Mouse (Mus musculus): ENCODE data around the gene Ugt1a10. TPM values are rescaled to one million over a fixed set of nuclear protein-coding genes. Genes with fewer than 3 reads are reported as not detected.

Gene Ugt1a10
- total RNA-seq (2023), result not detected

DNA sequence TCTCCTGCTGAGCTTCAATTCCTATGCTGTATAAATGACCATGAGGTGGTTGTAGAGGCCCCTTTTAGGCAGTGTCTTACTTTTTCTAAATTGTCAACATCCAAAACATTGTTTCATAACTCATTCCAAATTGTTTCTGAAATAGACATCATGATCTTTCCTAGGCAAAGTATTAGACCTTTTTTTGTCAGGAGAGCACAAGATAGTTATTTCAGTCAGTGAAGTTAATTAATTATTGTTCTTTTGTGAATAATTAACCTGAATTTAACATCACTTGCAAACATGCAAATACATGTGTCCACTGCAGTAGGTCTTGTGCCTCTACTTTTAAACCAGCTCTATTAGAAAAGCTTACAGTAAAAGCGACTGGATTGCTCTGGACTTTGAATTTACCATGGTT, at the start of gene Ugt1a10:
Ugt1a10 (plus strand) TSS at position 301 of the 400 bp plus-strand sequence.

DNA sequence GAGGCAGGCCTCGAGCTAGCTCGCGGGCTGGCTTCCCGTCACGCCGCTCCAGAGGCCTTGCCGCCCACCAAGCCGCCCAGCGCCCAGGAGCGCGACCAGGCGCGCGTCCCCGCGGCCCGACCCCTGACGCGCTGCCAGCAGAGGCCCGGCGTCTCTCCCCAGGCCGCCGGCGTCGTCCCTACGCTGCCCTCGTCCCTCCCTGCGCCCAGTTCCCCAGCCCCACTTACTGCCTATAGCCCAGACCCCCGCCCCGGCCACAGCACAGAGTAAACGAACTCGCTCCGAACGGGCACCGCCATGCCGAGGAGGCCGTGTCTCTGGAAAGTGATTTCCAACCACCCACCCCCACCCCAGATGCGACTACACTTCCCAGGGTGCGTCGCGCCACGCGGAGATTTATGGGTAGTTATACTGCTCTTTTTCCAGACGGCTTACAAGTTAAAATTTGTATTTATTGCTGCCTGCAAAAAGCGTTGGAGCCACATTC, 46.9 kb upstream of the Ugt1a10 start, which contains the start of gene Usp40:
Usp40 (minus strand) TSS at position 341 of the 487 bp plus-strand sequence.

DNA sequence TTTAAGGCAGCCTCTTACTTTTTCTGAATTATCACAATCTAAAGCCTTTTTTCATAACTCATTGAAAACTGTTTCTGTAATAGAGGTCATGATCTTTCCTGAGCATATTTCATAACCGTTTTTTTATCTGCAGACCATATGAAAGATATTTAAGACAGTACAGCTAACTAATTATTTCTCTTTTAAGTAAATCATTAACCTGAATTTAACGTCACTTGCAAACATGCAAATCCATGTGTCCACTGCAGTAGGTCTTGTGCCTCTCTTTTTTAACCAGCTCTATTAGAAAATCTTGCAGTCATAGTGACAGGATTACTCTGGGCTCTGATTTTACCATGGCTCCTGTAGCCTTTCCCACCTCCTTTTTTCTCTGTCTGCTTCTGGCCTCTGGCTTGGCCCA, 15.3 kb downstream of the Ugt1a10 start, which contains the start of gene Ugt1a9:
Ugt1a9 (plus strand) TSS at position 306 of the 400 bp plus-strand sequence.

DNA sequence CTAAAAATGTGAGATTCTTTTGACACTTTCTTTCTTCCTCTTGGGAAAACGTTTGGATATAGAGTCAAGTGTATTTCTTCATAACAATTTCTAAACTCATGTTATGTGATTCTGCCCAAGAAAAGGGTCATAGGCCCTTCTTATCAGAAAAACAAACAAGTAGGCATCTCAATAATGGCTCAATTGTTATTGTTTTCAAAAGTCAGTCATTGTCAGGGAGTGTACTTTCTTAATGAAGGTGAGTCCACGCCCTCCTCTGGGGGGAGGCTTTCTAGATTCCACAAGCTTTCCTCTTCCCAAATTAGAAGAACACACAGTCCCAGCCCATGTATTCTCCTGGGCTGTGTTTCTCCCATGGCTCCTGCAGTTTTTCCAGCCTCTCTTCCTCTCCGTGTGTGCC, 32.3 kb downstream of the Ugt1a10 start, which contains the start of gene Ugt1a8:
Ugt1a8 (plus strand) TSS at position 301 of the 400 bp plus-strand sequence.

DNA sequence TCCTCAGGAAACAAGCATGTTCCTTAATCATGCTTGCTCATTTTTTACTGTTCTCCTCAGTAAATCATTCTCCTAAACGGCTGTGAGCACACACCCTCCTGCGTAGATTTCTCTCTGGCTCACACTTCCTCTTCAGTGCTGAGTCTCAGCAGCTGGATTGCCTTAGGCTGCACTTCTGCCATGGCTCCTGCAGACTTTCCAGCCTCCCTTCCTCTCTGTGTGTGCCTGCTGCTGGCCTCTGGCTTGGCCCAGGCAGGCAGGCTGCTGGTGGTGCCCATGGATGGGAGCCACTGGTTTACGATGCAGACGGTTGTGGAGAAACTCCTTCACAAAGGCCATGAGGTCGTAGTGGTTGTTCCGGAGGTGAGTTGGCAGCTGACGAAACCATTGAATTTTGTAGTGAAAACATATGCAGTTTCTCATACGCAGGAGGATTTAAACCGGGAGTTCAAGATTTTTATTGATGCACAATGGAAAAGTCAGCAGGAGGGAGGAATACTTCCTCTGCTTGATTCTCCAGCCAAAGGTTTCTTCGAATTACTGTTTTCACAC, 39.8 kb downstream of the Ugt1a10 start, which contains the start of gene Ugt1a7c:
Ugt1a7c (plus strand) TSS at position 122 of the 552 bp plus-strand sequence.

DNA sequence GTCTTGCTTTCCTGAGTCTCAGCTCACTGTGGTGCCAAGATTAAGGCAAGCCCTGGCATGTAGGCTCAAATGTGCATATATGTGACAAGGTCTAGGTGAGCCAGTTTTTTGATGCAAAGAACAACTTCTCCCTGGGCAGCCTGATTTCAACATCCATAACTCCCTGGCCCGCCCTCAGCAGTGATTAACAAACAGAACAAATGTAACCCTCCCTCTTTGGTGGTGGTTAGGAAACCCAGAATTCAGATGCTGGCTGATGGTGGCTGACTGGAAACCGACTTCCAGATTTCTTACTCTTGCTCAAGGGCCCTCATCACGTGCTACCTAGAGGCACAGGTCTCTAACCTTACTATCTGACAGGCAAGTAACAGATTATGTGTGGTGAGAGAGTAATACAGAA, 47.8 kb downstream of the Ugt1a10 start, which contains the start of gene Ugt1a6b:
Ugt1a6b (plus strand) TSS at position 234 of the 400 bp plus-strand sequence.

DNA sequence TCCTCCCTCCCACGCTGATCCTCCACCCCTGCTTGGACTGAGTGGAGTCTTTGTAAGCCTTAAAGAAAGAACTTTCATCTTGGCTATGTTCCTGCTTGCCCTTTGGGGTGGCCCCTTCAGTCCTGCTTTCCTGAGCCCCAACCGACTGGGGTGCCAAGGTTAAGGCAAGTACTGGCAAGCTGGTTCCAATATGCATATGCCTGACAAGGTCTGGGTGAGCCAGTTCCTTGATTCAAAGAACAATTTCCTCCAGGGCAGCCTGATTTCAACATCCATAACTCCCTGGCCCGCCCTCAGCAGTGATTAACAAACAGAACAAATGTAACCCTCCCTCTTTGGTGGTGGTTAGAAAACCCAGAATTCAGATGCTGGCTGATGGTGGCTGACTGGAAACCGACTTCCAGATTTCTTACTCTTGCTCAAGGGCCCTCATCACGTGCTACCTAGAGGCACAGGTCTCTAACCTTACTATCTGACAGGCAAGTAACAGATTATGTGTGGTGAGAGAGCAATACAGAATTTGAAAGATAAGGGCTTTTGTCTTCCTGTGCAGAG, 79.3 kb downstream of the Ugt1a10 start, which contains the start of gene Ugt1a6a:
Ugt1a6a (plus strand) TSS at position 353 of the 555 bp plus-strand sequence.

DNA sequence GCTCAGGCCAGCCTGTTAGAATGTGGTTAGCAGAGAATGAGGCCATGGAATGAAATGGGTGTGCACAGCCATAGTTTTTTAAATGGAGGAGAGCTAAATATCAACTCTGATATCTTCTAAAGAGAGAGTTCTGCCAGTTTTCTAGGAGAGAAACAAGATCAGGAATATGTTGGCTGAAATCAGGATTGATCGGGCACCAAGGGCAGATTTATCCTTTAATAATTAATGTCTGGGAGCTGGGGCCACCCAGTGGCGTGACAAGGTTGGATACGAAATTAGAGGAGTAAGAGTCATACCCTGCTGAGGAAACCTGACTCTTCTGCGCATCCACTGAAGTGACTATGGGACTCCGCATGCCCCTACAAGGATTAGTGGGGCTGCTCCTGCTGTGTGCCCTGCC, 110.5 kb downstream of the Ugt1a10 start, which contains the start of gene Ugt1a5:
Ugt1a5 (plus strand) TSS at position 302 of the 400 bp plus-strand sequence.

DNA sequence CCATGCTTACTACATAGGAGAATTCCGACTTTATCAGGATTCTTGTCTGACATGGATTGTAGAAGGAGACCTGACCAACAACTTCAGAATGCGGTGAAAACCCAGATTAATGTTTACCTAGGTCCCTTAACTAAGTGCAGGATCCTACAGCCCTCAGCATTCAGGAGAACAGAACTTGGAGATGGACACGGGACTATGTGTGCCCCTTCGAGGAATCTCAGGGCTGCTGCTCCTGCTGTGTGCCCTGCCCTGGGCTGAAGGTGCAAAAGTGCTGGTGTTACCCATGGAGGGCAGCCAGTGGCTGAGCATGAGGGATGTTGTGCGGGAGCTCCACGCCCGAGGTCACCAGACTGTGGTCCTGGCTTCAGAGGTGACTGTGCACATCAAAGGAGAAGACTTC, 145.3 kb downstream of the Ugt1a10 start, which contains the start of gene Ugt1a2:
Ugt1a2 (plus strand) TSS at position 146 of the 400 bp plus-strand sequence.

DNA sequence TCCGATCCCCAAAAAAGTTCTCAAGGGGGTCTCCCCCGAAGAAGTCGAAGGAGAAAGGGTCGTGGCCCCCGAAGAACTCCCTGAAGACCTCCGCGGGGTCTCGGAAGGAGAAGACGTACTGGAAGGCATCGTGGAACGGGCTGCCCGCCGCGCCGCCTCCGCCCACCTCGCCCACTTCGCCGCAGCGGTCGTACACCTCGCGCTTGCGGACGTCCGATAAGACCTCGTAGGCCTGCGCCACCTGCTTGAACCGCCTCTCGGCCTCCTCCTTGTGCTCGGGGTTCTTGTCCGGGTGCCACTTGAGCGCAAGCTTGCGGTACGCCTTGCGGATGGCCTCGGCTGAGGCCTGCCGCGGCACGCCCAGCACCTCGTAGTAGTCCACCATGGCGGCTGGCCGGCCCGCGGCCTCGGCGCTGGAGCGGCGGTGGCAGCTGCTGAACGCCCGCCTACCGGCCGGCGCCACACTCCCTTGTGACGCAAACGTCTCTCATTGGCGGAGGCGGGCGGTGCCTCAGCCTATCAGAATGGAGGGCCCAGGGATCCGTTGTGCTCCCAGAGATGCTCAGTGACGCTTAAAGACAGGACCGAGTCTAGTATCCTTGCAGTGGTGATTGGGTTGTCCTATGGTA, 150.2 kb downstream of the Ugt1a10 start, which contains the start of gene Dnajb3:
Dnajb3 (minus strand) TSS at position 489 of the 629 bp plus-strand sequence.

DNA sequence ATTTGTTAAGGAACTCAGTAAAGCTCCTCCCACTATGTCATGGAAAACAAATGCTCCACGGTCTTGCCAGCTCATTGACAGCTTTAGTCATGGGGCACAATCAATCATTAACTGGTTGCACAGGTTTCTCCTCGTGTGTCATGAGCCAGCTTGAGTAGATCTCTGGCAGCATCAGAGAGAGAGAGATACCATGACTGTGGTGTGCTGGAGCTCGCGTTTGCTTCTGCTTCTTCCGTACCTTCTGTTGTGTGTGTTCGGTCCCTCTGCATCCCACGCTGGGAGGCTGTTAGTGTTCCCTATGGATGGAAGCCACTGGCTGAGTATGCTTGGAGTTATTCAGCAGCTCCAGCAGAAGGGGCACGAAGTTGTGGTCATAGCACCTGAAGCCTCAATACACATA, 156.6 kb downstream of the Ugt1a10 start, which contains the start of gene Ugt1a1:
Ugt1a1 (plus strand) TSS at position 148 of the 400 bp plus-strand sequence.

DNA sequence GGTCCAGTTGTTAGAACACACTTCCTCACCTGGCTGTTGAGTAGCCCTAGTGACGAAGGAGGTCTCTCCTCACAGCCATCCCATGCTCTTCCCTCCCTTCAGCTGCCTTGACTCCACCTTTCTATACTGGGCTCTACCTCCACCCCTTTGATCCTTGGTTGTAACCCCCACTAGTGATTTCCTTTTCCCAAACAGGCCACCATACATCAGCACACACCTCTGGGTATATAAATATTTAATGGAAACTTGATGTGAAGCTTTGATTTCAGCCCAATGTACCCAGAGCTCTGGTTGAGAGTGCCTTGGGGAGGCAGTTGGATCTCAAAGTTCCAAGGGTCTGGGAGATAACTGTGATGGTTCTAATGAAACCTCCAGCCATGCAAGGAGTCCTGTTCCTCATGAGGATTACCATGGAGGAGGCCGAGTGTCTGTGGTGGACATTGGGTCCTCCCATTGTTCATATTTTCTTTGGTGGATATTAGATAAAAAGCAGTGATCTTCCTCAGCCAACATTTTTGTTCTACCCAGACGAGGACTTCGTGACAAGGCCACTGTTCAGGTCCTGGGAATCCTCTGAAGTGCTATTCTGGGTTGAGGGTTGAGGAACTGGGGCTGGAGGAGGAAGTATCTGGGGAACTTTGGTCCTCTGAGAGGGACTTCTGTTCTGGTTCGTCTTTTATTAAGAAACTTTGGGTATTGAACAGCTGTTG, 171.6 kb downstream of the Ugt1a10 start, which contains the start of gene Mroh2a:
Mroh2a (plus strand) TSS at position 317 of the 710 bp plus-strand sequence.

Other genes starting within 250 kb of the Ugt1a10 start
- 100 to 1,000 TPM; 137 to 143 TPM for gene Dgkd, start 202.1 kb upstream of the Ugt1a10 start, total RNA-seq (2023)
- gene Usp40, start 46.8 kb upstream of the Ugt1a10 start, total RNA-seq (2023), result 1 to 10 TPM; 4.4 to 7.3 TPM
- not detected for gene Ugt1a9, start 15.4 kb downstream of the Ugt1a10 start, total RNA-seq (2023)
- not detected for gene Ugt1a8, start 32.4 kb downstream of the Ugt1a10 start, total RNA-seq (2023)
- gene Ugt1a7c, start 39.7 kb downstream of the Ugt1a10 start, total RNA-seq (2023), result 10 to 100 TPM; 86.4 to 92.8 TPM
- gene Ugt1a6b, start 47.9 kb downstream of the Ugt1a10 start, total RNA-seq (2023), result 10 to 100 TPM; 37.8 to 50.4 TPM
- gene Ugt1a6a, start 79.4 kb downstream of the Ugt1a10 start, total RNA-seq (2023), result 10 to 100 TPM; 28.8 to 37.4 TPM
- gene Ugt1a5, start 110.6 kb downstream of the Ugt1a10 start, total RNA-seq (2023), result 10 to 100 TPM; 15.6 to 28.6 TPM
- gene Ugt1a2, start 145.2 kb downstream of the Ugt1a10 start, total RNA-seq (2023), result 1 to 10 TPM; 6.4 to 9.4 TPM
- under 1 TPM; 0.40 to 0.88 TPM for gene Dnajb3, start 150.4 kb downstream of the Ugt1a10 start, total RNA-seq (2023)
- 1 to 10 TPM; 5.1 to 7.5 TPM for gene Ugt1a1, start 156.6 kb downstream of the Ugt1a10 start, total RNA-seq (2023)
- gene Mroh2a, start 171.6 kb downstream of the Ugt1a10 start, total RNA-seq (2023), result 1 to 10 TPM in 1 of 2 experiments, under 1 TPM in 1; 0.26 to 1.8 TPM
- 100 to 1,000 TPM; 220 to 228 TPM for gene Hjurp, start 222.2 kb downstream of the Ugt1a10 start, total RNA-seq (2023)
- not detected for gene Trpm8, start 222.3 kb downstream of the Ugt1a10 start, total RNA-seq (2023)